Mouse (Mus musculus): ENCODE data around the gene Bag6. TPM values are rescaled to one million over a fixed set of nuclear protein-coding genes. Genes with fewer than 3 reads are reported as not detected.

Gene Bag6
- total RNA-seq, 4 experiments from 2014 or later, result 233 to 266 (median 242) TPM

GRCm38 (mm10) chr17:35146139-35146538 is 11.2 kb downstream of the Bag6 start:
- no peak for DNase-seq (ENCODE audit: low spot score)

- no peak for DNase-seq (ENCODE audit: low spot score)
These were observed 12.4 kb downstream of the Bag6 start for GRCm38 (mm10) chr17:35147348-35147747.

- DNase-seq (ENCODE audit: low spot score), result no peak
These were observed 13.1 kb downstream of the Bag6 start for GRCm38 (mm10) chr17:35147922-35148639.

- no peak for DNase-seq (ENCODE audit: low spot score)
These were observed 17.1 kb downstream of the Bag6 start for GRCm38 (mm10) chr17:35152121-35152520.

- no peak for DNase-seq (ENCODE audit: low spot score)
These were observed 18.1 kb downstream of the Bag6 start for GRCm38 (mm10) chr17:35153077-35153476.

- DNase-seq (ENCODE audit: low spot score), result no peak
These were observed 19.0 kb downstream of the Bag6 start for GRCm38 (mm10) chr17:35153931-35154330.

GRCm38 (mm10) chr17:35154616-35155015 is 19.6 kb downstream of the Bag6 start:
- DNase-seq (ENCODE audit: low spot score), result no peak

GRCm38 (mm10) chr17:35155451-35155850 is 20.5 kb downstream of the Bag6 start:
- no peak for DNase-seq (ENCODE audit: low spot score)

- DNase-seq (ENCODE audit: low spot score), result no peak
These were observed 21.7 kb downstream of the Bag6 start for GRCm38 (mm10) chr17:35156461-35157200.

GRCm38 (mm10) chr17:35157254-35157653 is 22.3 kb downstream of the Bag6 start:
- no peak for DNase-seq (ENCODE audit: low spot score)

GRCm38 (mm10) chr17:35157661-35158175 is 22.7 kb downstream of the Bag6 start:
- DNase-seq (ENCODE audit: low spot score), result no peak

GRCm38 (mm10) chr17:35158850-35159593 is 24.0 kb downstream of the Bag6 start:
- DNase-seq (ENCODE audit: low spot score), result no peak

GRCm38 (mm10) chr17:35159638-35160037 is 24.7 kb downstream of the Bag6 start:
- no peak for DNase-seq (ENCODE audit: low spot score)

- no peak for DNase-seq (ENCODE audit: low spot score)
These were observed 26.4 kb downstream of the Bag6 start for GRCm38 (mm10) chr17:35161421-35161820.

- no peak for DNase-seq (ENCODE audit: low spot score)
These were observed 27.1 kb downstream of the Bag6 start for GRCm38 (mm10) chr17:35162121-35162520.

- no peak for DNase-seq (ENCODE audit: low spot score)
These were observed 27.8 kb downstream of the Bag6 start for GRCm38 (mm10) chr17:35162730-35163129.

- no peak for DNase-seq (ENCODE audit: low spot score)
These were observed 28.5 kb downstream of the Bag6 start for GRCm38 (mm10) chr17:35163326-35164081.

- DNase-seq (ENCODE audit: low spot score), result no peak
These were observed 29.2 kb downstream of the Bag6 start for GRCm38 (mm10) chr17:35164218-35164567.

- DNase-seq (ENCODE audit: low spot score), result peak; percentile 98
These were observed 29.8 kb downstream of the Bag6 start, which contains the start of gene Prrc2a for GRCm38 (mm10) chr17:35164568-35165450. Prrc2a (minus strand) TSS chr17:35164897.

- DNase-seq (ENCODE audit: low spot score), result no peak
These were observed 30.6 kb downstream of the Bag6 start for GRCm38 (mm10) chr17:35165451-35166155.
